Mouse (Mus musculus) heart, embryonic 14.5 days (tissue): ENCODE measurements at regions not wholly inside any gene's neighbourhood (a gene's known extent, or its start where the extent isn't known, plus 50 kb on each side); places are given as distances from the start of the nearest gene placed in this dataset.

ENCODE experiments used
- ATAC-seq: fragments of 200-750 bp; cut with Nextera tagmentation; 2 replicates; pipeline ENCODE4 v1.8.0; 2017; ENCODE audit warnings: low read depth, moderate TSS enrichment; ENCODE audit not compliant: insufficient number of reproducible peaks, insufficient read depth, low FRiP score
- H3K27ac ChIP-seq, 2 experiments: fragments of 200-500 bp in 1 of 2; fragments of 300-500 bp in 1 of 2; sonication (generic) in 1 of 2; replicated peaks in 1 of 2; 2 replicates each; pipeline ENCODE4 v1.5.1; 2012 to 2014; ENCODE audit warnings: low read depth in 2 of 2, low read length in 2 of 2, control low read depth in 1 of 2, mild to moderate bottlenecking in 1 of 2, mixed read lengths in 1 of 2; ENCODE audit not compliant: control insufficient read depth in 1 of 2, insufficient read depth in 1 of 2
- H3K27me3 ChIP-seq: fragments of 300-500 bp; sonication (generic); 2 replicates; pipeline ENCODE4 v1.6.1; 2014; ENCODE audit warnings: mild to moderate bottlenecking, low read length, control low read depth; ENCODE audit not compliant: control insufficient read depth, insufficient read depth
- H3K36me3 ChIP-seq: fragments of 300-500 bp; sonication (generic); 2 replicates; pipeline ENCODE4 v1.6.1; 2014; ENCODE audit warnings: mild to moderate bottlenecking, control low read depth, low read length, mixed read lengths; ENCODE audit not compliant: control insufficient read depth, insufficient read depth
- H3K4me1 ChIP-seq, 2 experiments: fragments of 200-500 bp in 1 of 2; fragments of 300-500 bp in 1 of 2; sonication (generic) in 1 of 2; 2 replicates each; pipeline ENCODE4 v1.6.1; 2012 to 2014; ENCODE audit warnings: low read length in 2 of 2, control low read depth in 1 of 2, mixed read lengths in 1 of 2; ENCODE audit not compliant: control insufficient read depth in 2 of 2, insufficient read depth in 2 of 2
- H3K4me2 ChIP-seq: fragments of 300-500 bp; sonication (generic); 2 replicates; pipeline ENCODE4 v1.6.1; 2014; ENCODE audit warnings: mild to moderate bottlenecking, low read length
- H3K4me3 ChIP-seq, 2 experiments: fragments of 200-500 bp in 1 of 2; fragments of 300-500 bp in 1 of 2; sonication (generic) in 1 of 2; 2 replicates each; pipeline ENCODE4 v1.5.1; 2012 to 2014; ENCODE audit warnings: low read length in 2 of 2, mild to moderate bottlenecking in 2 of 2, control low read depth in 1 of 2, low read depth in 1 of 2, moderate library complexity in 1 of 2; ENCODE audit not compliant: control insufficient read depth in 1 of 2, insufficient read depth in 1 of 2
- H3K9ac ChIP-seq: fragments of 300-500 bp; sonication (generic); 2 replicates; pipeline ENCODE4 v1.6.1; 2014; ENCODE audit warnings: mild to moderate bottlenecking, low read length
- H3K9me3 ChIP-seq: fragments of 300-500 bp; sonication (generic); 2 replicates; pipeline ENCODE4 v1.6.1; 2016; ENCODE audit warnings: low read length, control low read depth; ENCODE audit not compliant: control insufficient read depth
- WGBS: fragments of 180-500 bp; shearing (Covaris S2); extraction: QIAGEN DNeasy Blood & Tissue Kit; methylation state at CpG from one replicate; pipeline ENCODE4 v1.1.7; 2014; 5-methylcytosine and 5-hydroxymethylcytosine counted together

DNA sequence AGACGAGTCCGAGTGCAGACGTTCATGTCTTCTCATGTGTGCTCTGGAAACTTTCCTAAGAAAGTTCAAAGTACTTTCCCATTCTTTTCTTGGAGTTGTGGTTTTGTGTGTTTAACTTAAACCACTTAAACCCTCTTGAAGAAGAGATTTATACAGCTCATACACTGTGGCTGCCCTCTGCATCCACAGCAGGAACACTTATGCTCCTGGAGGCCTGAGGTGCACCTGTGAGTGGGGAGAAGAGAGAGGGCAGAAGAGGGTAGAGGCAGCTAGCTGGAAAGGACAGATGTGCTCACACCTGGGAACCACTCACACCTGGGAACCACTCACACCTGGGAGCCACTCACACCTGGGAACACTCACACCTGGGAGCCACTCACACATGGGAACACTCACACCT is 408.0 kb downstream of the Ajap1 start:
- ATAC-seq: no peak
- Histone ChIP-seq H3K4me1 (no peaks in the 10 kb centered on the region), H3K9me3 (no peaks in the 10 kb centered on the region), H3K4me3 (no peak overlapping the region), H3K4me2 (no peak overlapping the region), H3K27me3 (no peaks in the 10 kb centered on the region), H3K27ac (no peak overlapping the region), H3K36me3 (no peaks in the 10 kb centered on the region), H3K9ac (no peak overlapping the region)
- 82% methylated on average over 3 of the region's 3 CpGs for WGBS

DNA sequence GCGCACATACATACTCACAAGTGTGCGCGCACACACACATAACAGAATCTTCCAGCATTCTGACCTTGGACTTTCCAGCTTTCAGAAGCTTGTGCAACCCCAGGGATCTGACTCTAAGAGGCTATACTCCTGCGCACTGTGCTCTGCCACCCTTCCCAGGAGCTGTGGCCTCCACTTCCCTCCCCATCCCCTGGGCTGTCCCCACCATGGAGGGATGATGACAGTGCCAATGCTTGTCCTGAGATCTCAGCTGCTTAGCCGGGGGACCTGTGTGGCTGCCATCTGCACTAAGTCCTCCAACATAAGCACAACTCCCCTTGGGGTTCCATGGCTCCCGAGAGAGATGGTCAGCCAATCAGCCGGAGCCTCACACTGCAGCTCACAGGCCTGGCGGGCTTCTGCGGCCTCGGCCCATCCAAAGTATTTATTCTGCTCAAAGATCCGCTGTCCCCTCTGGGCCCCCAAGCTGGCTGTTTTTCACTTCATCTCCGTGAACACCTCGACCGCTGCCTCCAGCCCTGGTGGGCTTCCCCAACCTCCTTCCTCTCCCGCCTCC is 412.3 kb downstream of the Ajap1 start:
- no peak overlapping the region for H3K27ac ChIP-seq
- WGBS: 68% methylated on average over 15 of the region's 15 CpGs
- no peaks in the 10 kb centered on the region for H3K4me1 ChIP-seq
- H3K27me3 ChIP-seq: no peaks in the 10 kb centered on the region
- no peak overlapping the region for H3K4me2 ChIP-seq
- no peak overlapping the region for H3K9ac ChIP-seq
- H3K4me3 ChIP-seq: no peak overlapping the region
- H3K9me3 ChIP-seq: peaks cover 3% of the 10 kb centered on the region; the same call in 1 of the 2 replicates
- H3K36me3 ChIP-seq: no peaks in the 10 kb centered on the region
- no peak for ATAC-seq

DNA sequence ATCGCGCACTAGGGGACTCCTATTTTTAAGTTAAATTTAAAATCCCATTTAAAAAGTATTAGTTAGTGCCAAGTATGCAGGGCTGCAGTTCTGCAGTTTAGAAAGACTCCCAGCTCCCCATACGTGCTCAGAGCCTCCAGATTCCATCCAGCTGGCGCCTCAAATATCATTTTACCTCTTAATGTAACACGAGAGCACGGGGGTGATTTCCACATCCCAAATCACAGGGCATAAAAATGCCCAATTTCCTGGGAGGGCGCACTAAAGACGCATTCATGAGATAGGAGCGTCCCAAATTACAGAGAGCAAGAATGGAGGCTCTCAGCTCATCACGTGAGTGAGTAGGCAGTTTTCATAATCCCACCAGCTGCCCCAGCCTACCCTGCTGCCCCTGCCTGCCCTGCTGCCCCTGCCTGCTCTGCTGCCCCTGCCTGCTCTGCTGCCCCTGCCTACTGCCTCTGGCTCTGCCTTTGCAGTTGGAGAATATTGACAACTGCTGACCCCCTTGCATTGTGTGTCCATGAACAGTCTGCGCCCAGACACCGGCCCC is 414.1 kb downstream of the Ajap1 start:
- no peak for ATAC-seq
- Histone ChIP-seq H3K27ac (no peak overlapping the region), H3K4me1 (no peaks in the 10 kb centered on the region), H3K36me3 (no peaks in the 10 kb centered on the region), H3K4me2 (no peak overlapping the region), H3K27me3 (no peaks in the 10 kb centered on the region), H3K4me3 (no peak overlapping the region), H3K9me3 (peaks cover 3% of the 10 kb centered on the region; the same call in 1 of the 2 replicates), H3K9ac (no peak overlapping the region)
- 78% methylated on average over 12 of the region's 12 CpGs for WGBS

DNA sequence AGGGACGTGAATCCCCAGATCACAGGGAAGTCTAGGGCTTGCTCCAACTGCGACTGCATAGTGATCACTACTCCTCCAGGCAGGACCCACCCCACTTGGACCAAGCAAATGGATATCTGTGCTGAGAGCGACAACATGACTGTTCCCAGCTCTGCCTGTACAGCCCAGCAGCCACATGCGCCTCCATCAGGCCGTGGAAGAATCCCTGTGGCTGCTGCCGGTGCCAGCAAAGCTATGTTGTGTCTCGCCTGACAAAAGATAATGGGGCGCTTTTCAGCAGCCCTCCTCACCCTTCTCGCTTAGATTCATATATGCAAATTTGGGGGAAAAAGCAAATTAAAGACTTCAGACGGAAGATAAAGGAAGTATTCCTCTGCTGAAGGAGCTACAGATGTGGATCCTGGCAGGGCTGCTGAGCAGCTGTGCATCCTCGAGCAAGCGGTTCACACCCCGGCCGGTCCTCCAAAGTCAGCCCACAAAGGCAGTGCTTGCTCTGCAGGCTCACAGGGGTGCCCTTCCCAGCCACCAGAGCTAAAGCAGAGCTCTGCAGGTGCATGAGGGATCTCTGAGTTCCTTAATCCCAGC is 418.5 kb downstream of the Ajap1 start:
- Histone ChIP-seq H3K9me3 (peaks cover 9% of the 10 kb centered on the region; the same call in 1 of the 2 replicates), H3K4me2 (no peak overlapping the region), H3K9ac (no peak overlapping the region), H3K4me1 (no peaks in the 10 kb centered on the region), H3K27me3 (no peaks in the 10 kb centered on the region), H3K27ac (no peak overlapping the region), H3K4me3 (no peak overlapping the region), H3K36me3 (no peaks in the 10 kb centered on the region)
- 60% methylated on average over 14 of the region's 14 CpGs for WGBS
- ATAC-seq: no peak

DNA sequence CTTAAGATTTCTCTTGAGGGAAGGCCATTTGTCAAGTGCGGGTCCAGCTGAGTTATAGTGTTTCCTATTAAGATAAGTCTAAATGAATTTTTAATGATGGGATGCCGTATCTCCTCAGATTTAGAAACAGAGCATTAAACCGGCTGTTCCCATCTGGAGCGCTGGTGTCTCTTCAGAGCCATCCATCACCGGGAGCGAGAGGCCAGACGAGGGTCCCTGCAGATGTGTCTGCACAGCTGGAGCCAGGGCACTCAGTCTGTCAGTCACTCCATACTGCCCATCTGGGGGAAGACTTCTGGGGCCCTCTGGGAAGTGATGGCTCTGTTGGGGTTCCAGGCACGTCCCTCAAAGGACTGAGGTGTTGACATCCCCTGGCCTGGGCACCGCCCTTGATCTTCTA is 419.2 kb downstream of the Ajap1 start:
- H3K27ac ChIP-seq: no peak overlapping the region
- WGBS: 61% methylated on average over 9 of the region's 9 CpGs
- H3K4me2 ChIP-seq: no peak overlapping the region

DNA sequence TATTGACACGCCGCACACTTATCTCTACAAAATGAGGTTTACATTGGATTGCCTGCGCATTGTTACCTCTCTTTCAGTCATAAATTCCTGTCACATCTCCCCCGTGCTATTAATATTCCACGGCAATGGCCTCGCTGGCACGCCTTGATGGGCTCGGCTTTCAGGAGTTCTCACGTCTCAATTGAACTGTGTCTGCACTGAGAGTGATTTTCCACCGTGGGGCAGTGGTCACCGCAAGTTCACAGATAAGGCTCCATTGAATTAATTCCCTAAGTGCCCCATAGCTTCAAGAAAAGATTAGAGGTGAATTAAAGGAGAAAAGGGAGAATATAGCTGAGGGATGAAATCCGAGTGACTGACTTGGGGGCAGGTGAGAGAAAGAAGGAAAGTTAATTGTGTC is 424.5 kb downstream of the Ajap1 start:
- Histone ChIP-seq H3K9ac (no peak overlapping the region), H3K4me1 (no peaks in the 10 kb centered on the region), H3K36me3 (no peaks in the 10 kb centered on the region), H3K27me3 (no peaks in the 10 kb centered on the region), H3K4me3 (no peak overlapping the region), H3K4me2 (no peak overlapping the region), H3K9me3 (0 out of 2 replicates have a peak, but pooled peaks cover 12% of the 10 kb centered on the region), H3K27ac (no peak overlapping the region)
- ATAC-seq: no peak
- WGBS: 67% methylated on average over 12 of the region's 12 CpGs

More for the DNA sequence above, 419.2 kb downstream of the Ajap1 start:
- no peak for ATAC-seq
- no peaks in the 10 kb centered on the region for H3K27me3 ChIP-seq
- H3K36me3 ChIP-seq: no peaks in the 10 kb centered on the region
- H3K9ac ChIP-seq: no peak overlapping the region
- peaks cover 9% of the 10 kb centered on the region; the same call in 1 of the 2 replicates for H3K9me3 ChIP-seq
- no peak overlapping the region for H3K4me3 ChIP-seq
- no peaks in the 10 kb centered on the region for H3K4me1 ChIP-seq

DNA sequence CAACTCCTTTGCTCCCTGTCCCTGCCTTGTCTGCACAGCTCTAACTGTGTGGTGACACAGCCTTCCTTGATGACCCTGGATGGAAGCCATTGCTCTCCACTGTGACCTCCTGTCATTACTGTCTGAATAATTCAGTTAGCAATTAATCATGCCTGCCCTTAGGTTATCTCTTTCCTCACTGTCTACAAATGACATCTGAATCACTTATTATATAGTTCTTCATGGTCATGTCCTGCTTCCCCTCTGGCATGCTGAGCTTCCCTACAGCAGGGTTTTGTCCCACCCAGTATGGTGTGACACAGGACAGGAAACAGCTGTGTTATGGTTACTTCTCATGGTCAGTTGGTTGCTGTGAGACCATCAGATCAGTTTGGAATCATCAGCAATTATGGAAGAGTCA is 458.9 kb downstream of the Ajap1 start:
- H3K36me3 ChIP-seq: no peaks in the 10 kb centered on the region
- H3K9ac ChIP-seq: no peak overlapping the region
- H3K27ac ChIP-seq: no peak overlapping the region
- H3K4me1 ChIP-seq: no peaks in the 10 kb centered on the region
- H3K4me2 ChIP-seq: no peak overlapping the region
- H3K9me3 ChIP-seq: no peaks in the 10 kb centered on the region; the same call in 1 of the 2 replicates
- H3K27me3 ChIP-seq: no peaks in the 10 kb centered on the region
- H3K4me3 ChIP-seq: no peak overlapping the region
- ATAC-seq: no peak

DNA sequence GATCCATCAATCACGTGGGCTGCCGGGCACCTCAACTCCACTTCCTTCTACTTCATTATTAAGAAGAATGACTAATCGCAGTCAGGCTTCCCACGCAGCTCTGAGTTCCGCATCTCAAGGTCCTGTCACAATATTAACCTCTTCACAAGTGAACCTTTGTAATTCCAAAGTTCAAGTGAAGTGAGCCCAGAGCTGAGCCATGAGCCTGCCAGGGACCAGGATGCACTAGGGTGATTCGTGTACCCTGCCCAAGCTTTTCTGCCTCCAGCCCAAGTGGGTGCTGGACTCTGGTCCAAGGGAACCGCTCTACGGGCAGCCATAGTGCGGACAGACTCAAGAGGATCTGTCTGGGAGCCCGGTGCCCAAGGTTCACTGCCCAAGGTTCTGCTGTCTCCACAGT is 463.4 kb downstream of the Ajap1 start:
- H3K9ac ChIP-seq: no peak overlapping the region
- no peaks in the 10 kb centered on the region for H3K36me3 ChIP-seq
- no peak for ATAC-seq
- WGBS: 77% methylated on average over 10 of the region's 10 CpGs
- H3K4me2 ChIP-seq: no peak overlapping the region
- no peak overlapping the region for H3K27ac ChIP-seq
- H3K4me1 ChIP-seq: no peaks in the 10 kb centered on the region
- H3K27me3 ChIP-seq: no peaks in the 10 kb centered on the region
- H3K9me3 ChIP-seq: no peaks in the 10 kb centered on the region; the same call in 1 of the 2 replicates
- H3K4me3 ChIP-seq: no peak overlapping the region
